Mouse (Mus musculus): ENCODE data around the gene Slc12a3.

GRCm38 (mm10) chr8:94395851-94396540, 67.0 kb downstream of the Slc12a3 start:
- TF ChIP-seq CTCF (IDR thresholded peaks at IDR 0.05; ENCODE audit: extremely low read depth, insufficient read length, insufficient replicate concordance, low read depth, low read length) (no peak), POLR2A (IDR thresholded peaks at IDR 0.05; ENCODE audit: low read depth, low read length) (no peak)
